Mouse (Mus musculus): ENCODE results near the gene Csnk1g2.
"Not testable (repeated sequence)": the region's sequence is repeated elsewhere in the genome, so short reads cannot be mapped to it uniquely, and the experiment has no call there.

Gene Csnk1g2

GRCm38 (mm10) chr10:80619465-80620244 is 3.0 kb upstream of the Csnk1g2 start:
- in situ Hi-C loops (cut with MboI; ENCODE audit: low pct_unique_long_range_greater_than_20kb in 1 of 2, low sequenced_read_pairs in 2 of 2, unreplicated experiment in 1 of 2), result no loop called here

GRCm38 (mm10) chr10:80620365-80620764 is 2.3 kb upstream of the Csnk1g2 start:
- in situ Hi-C loops (cut with MboI; ENCODE audit: low pct_unique_long_range_greater_than_20kb in 1 of 2, low sequenced_read_pairs in 2 of 2, unreplicated experiment in 1 of 2), result no loop called here

GRCm38 (mm10) chr10:80620796-80621689 is 1.6 kb upstream of the Csnk1g2 start:
- in situ Hi-C loops (cut with MboI; ENCODE audit: low pct_unique_long_range_greater_than_20kb in 1 of 2, low sequenced_read_pairs in 2 of 2, unreplicated experiment in 1 of 2), result no loop called here

- in situ Hi-C loops (cut with MboI; ENCODE audit: low pct_unique_long_range_greater_than_20kb in 1 of 2, low sequenced_read_pairs in 2 of 2, unreplicated experiment in 1 of 2), result no loop called here
Observed at GRCm38 (mm10) chr10:80621690-80621939, 1.0 kb upstream of the Csnk1g2 start.

DNA sequence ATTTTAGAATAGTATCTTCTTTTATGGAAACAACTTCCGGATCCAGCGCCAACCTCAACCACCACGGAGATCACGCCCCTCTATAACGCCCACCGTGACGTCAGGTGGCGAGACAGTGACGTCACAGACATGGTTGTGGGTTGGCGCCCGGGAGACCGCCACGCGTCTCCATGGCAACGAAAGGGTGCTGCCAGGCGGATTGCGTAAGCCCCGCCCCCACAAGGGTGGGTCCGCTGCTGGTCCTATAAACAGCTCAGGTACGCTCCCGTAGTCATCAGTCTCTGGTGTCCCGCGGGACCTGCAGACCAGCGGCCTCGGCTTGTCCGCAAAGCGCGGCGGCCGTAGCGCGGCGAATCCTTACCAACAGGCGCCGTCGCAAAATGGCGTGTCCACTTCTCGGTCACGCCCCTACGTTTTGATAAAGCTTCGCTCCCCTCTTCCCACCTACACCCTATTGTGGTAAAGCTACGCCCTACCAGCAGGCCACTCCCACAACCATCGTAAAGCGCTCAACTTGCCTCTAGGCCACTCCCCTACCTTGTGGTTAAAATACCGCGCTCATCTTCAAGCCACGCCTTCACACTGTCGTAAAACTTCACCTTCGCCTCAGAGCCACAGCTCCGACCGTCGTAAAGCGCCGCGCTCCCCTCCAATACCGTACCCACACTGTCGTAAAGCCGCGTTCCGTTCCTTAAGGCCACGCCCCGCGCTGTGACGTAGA is 538 bp upstream of the Csnk1g2 start:
- in situ Hi-C loops (cut with MboI; ENCODE audit: low pct_unique_long_range_greater_than_20kb in 1 of 2, low sequenced_read_pairs in 2 of 2, unreplicated experiment in 1 of 2), result no loop called here

DNA sequence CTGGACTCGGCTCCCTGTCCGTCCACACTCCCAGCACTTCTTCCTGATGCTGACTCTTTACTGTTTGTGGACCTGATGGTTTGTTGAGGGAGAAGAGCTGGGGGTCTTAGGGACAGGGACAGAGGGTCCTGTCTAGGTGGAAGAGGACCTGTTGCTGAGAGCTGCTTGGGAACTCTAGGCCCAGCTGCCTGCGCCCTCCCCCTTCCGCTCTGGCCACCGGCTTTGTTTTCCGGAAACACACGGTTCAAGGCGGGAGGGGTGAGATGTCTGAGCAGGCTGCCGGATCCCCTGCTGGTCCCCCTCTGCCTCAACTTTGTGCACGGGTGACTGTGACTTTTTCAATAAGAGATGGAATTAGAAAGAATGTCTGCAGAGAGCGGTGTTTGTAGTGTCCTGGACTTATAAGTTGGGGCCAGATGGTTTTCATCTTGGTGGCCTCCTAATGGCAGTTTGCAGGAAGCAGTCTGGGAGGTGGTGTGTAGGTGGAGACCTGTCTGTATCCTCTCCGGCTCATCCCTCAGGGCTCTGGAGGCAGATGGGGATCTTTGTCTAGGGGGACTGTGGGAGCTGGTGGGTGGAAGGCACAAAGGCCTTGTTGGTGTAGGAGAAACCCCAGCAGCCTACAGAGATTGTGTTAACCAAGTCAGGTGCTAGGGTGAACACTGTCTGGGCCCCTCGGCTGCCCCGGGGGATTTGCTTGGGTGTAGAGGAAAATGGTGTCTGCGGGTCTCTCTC is 986 bp downstream of the Csnk1g2 start:
- in situ Hi-C loops (cut with MboI; ENCODE audit: low pct_unique_long_range_greater_than_20kb in 1 of 2, low sequenced_read_pairs in 2 of 2, unreplicated experiment in 1 of 2), result no loop called here

DNA sequence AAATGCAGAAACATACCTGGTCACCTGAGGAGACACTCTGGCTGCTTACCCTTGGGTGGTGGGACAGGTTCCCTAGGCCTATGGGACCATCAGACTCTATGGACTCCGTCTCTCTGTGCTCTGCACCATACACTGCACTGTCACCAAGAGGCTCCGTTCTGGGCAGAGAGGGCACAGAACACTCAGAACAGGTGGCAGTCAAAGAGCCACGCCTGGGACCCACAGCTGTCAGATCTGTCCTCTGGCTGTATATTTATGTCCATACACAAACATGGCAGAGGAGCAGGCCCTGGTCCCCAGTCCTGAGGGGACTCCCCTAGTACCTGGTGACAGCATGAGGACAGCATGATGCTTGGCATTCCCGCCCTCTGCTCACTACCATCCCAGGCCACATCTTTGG is 3.1 kb downstream of the Csnk1g2 start:
- in situ Hi-C loops (cut with MboI; ENCODE audit: low pct_unique_long_range_greater_than_20kb in 1 of 2, low sequenced_read_pairs in 2 of 2, unreplicated experiment in 1 of 2), result no loop called here

GRCm38 (mm10) chr10:80627685-80628084 is 5.0 kb downstream of the Csnk1g2 start:
- in situ Hi-C loops (cut with MboI; ENCODE audit: low pct_unique_long_range_greater_than_20kb in 1 of 2, low sequenced_read_pairs in 2 of 2, unreplicated experiment in 1 of 2), result no loop called here

DNA sequence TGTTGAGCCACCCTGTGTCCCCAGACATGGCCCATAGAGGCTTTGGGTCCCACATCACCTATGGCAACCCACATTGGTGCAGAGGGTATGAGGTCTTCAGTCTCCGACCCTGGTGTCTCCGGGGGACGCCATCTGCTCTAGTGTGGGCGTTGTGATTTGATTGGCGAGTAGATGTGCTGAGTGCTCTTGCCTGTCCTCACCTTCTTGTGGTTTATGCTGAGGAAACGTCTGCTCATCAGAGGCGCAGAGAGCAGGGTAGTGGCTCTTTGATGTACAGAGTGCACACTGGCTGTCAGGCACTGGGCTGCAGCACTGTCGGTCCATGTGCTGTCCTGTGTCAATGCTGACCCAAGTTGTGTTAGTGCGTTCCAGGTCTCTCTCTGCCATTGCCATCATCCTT is 6.3 kb downstream of the Csnk1g2 start:
- in situ Hi-C loops (cut with MboI; ENCODE audit: low pct_unique_long_range_greater_than_20kb in 1 of 2, low sequenced_read_pairs in 2 of 2, unreplicated experiment in 1 of 2), result no loop called here

DNA sequence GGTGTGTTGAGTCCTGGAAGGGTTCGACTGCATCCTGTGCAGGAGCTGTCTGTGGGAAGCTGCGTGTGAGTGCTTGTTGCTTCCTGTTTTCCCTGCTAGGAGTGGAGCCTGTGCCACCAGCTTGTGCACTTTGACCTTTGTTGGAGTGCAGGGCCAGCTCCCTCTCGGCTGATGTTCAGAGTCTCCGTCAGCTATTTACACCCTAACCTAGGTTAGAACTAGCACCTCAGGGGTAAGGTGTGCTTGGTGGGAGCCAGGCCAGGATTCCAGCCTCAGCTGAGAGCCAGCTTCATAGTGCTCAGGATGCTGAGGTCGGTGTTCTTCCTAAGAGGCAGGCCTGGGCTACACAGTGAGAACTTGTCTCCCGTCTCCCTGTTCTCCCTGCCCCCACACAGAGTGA is 12.7 kb downstream of the Csnk1g2 start:
- in situ Hi-C loops (cut with MboI; ENCODE audit: low pct_unique_long_range_greater_than_20kb in 1 of 2, low sequenced_read_pairs in 2 of 2, unreplicated experiment in 1 of 2), result no loop called here

- in situ Hi-C loops (cut with MboI; ENCODE audit: low pct_unique_long_range_greater_than_20kb in 1 of 2, low sequenced_read_pairs in 2 of 2, unreplicated experiment in 1 of 2), result no loop called here
Observed at GRCm38 (mm10) chr10:80646936-80647335, 24.3 kb downstream of the Csnk1g2 start.

- in situ Hi-C loops (cut with MboI; ENCODE audit: low pct_unique_long_range_greater_than_20kb in 1 of 2, low sequenced_read_pairs in 2 of 2, unreplicated experiment in 1 of 2), result not testable (repeated sequence)
Observed at GRCm38 (mm10) chr10:80649910-80650309, 27.3 kb downstream of the Csnk1g2 start.

DNA sequence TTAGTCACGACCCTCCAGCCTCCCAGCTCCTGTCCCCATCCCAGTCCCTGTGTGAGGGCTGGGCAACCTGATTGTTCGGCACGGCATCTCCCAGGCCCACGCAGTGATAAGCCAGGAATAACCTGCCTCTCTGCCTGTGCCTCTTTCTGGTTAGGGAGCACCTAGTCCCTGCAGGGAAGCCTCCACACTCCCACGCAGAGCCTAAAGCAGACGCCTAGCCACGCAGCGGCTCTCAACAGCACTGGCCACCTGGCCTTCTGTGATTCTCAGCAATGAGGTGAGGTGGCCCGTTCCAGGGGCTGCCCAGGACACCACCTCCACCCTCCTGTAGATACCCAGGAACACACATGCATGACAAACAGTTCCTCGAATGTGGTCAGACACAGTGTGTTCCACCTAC is 27.8 kb downstream of the Csnk1g2 start:
- in situ Hi-C loops (cut with MboI; ENCODE audit: low pct_unique_long_range_greater_than_20kb in 1 of 2, low sequenced_read_pairs in 2 of 2, unreplicated experiment in 1 of 2), result no loop called here

DNA sequence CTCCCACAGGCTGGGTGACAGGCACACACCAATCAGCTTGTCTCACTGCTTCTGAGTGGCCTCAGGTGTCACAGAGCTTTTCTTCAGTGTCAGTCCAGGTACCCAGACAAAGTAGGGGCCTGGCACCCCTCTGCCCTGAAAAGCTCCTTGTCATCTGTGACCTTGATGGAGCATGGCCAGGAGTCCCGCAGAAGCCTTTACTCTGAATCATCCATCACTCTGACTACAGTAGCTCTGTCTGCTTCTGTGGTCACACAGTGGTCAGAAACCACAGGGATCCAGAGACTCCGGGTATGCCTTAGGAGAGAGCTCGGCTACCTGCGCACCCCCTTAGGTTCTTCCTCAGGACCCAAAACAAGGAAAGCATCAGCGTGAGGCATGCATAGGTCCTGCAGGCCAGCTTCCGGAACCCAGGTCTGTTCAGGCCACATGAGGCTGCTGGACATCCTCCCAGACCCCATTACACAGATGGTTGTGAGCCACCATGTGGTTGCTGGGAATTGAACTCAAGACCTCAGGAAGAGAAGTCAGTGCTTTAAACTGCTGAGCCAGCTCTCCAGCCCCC is 30.6 kb downstream of the Csnk1g2 start:
- in situ Hi-C loops (cut with MboI; ENCODE audit: low pct_unique_long_range_greater_than_20kb in 1 of 2, low sequenced_read_pairs in 2 of 2, unreplicated experiment in 1 of 2), result no loop called here

GRCm38 (mm10) chr10:80654866-80655265 is 32.2 kb downstream of the Csnk1g2 start:
- in situ Hi-C loops (cut with MboI; ENCODE audit: low pct_unique_long_range_greater_than_20kb in 1 of 2, low sequenced_read_pairs in 2 of 2, unreplicated experiment in 1 of 2), result no loop called here

DNA sequence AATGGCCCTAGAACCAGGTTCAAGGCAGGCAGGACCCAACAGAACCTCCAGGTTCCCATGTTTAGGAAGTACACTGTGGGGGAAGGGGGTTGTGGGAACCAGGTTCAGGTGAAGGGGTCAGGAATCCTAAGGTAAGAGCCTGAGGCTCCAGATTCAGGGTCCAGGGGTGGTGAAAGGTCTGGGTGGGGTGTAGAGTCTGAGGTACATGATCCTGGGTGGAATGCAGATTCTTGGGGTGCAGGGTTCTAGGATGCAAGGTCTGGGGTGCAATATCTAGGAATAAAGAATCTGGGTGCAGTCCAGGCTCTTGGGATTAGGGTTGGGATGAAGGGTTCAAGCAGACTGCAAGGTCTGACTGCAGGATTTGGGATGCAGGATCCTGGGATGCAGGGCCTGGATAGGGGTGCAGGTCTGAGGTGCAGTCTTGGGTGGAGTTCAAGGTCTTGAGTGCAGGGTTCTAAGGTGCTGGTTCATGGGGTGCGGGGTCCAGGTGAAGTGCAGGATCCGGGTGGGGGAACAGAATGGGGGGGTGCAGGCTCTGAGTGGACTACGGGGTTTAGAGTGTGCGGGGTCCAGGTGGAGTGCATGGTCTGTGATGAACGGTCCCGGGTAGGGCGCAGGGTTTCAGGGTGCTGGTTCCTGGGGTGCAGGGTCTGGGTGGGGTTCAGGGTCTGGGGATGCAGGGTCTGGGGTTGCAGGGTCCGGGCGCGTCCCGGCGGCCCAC is 32.9 kb downstream of the Csnk1g2 start:
- in situ Hi-C loops (cut with MboI; ENCODE audit: low pct_unique_long_range_greater_than_20kb in 1 of 2, low sequenced_read_pairs in 2 of 2, unreplicated experiment in 1 of 2), result no loop called here

GRCm38 (mm10) chr10:80656130-80656862 is 33.7 kb downstream of the Csnk1g2 start:
- in situ Hi-C loops (cut with MboI; ENCODE audit: low pct_unique_long_range_greater_than_20kb in 1 of 2, low sequenced_read_pairs in 2 of 2, unreplicated experiment in 1 of 2), result no loop called here
